Mouse (Mus musculus): ENCODE measurements at regions not wholly inside any gene's neighbourhood (a gene's known extent, or its start where the extent isn't known, plus 50 kb on each side); places are given as distances from the start of the nearest gene placed in this dataset.

GRCm38 (mm10) chr16:76762619-76763283 is 250.8 kb upstream of the Usp25 start:
- H3K9ac ChIP-seq: no peak overlapping the region
- no peaks in the 10 kb centered on the region for H3K36me3 ChIP-seq
- no peaks in the 10 kb centered on the region for H3K9me3 ChIP-seq
- H3K4me1 ChIP-seq (replicated peaks): no peaks in the 10 kb centered on the region
- no peak overlapping the region for H3K4me3 ChIP-seq
- H3K27ac ChIP-seq: no peak overlapping the region
- 5% methylated on average over 8 of the region's 8 CpGs for WGBS
- H3K27me3 ChIP-seq: no peaks in the 10 kb centered on the region
- ATAC-seq (ENCODE audit: low FRiP score): no peak
- no peak overlapping the region for H3K4me2 ChIP-seq

- Histone ChIP-seq H3K27me3 (no peaks in the 10 kb centered on the region), H3K9me3 (no peaks in the 10 kb centered on the region), H3K27ac (no peak overlapping the region), H3K9ac (no peak overlapping the region), H3K4me2 (no peak overlapping the region), H3K36me3 (no peaks in the 10 kb centered on the region), H3K4me3 (no peak overlapping the region), H3K4me1 (replicated peaks) (no peaks in the 10 kb centered on the region)
- no peak for ATAC-seq (ENCODE audit: low FRiP score)
- WGBS: 81% methylated on average over 1 of the region's 1 CpGs
Measured at GRCm38 (mm10) chr16:76761848-76762247, 251.7 kb upstream of the Usp25 start.

- H3K27ac ChIP-seq: no peak overlapping the region
- no peaks in the 10 kb centered on the region for H3K9me3 ChIP-seq
- ATAC-seq (ENCODE audit: low FRiP score): no peak
- WGBS: 91% methylated on average over 1 of the region's 1 CpGs
- no peak overlapping the region for H3K4me2 ChIP-seq
- H3K4me1 ChIP-seq (replicated peaks): no peaks in the 10 kb centered on the region
- H3K27me3 ChIP-seq: no peaks in the 10 kb centered on the region
- no peaks in the 10 kb centered on the region for H3K36me3 ChIP-seq
- H3K9ac ChIP-seq: no peak overlapping the region
- H3K4me3 ChIP-seq: no peak overlapping the region
Measured at GRCm38 (mm10) chr16:76761004-76761403, 252.5 kb upstream of the Usp25 start.

GRCm38 (mm10) chr16:76754871-76755270 is 258.6 kb upstream of the Usp25 start:
- no peaks in the 10 kb centered on the region for H3K4me1 ChIP-seq (replicated peaks)
- no peak overlapping the region for H3K4me3 ChIP-seq
- H3K36me3 ChIP-seq: no peaks in the 10 kb centered on the region
- H3K27ac ChIP-seq: no peak overlapping the region
- H3K27me3 ChIP-seq: no peaks in the 10 kb centered on the region
- ATAC-seq (ENCODE audit: low FRiP score): no peak
- WGBS: 78% methylated on average over 3 of the region's 3 CpGs
- H3K4me2 ChIP-seq: no peak overlapping the region
- H3K9ac ChIP-seq: no peak overlapping the region
- no peaks in the 10 kb centered on the region for H3K9me3 ChIP-seq

GRCm38 (mm10) chr16:76746385-76746784 is 267.1 kb upstream of the Usp25 start:
- Histone ChIP-seq H3K4me2 (no peak overlapping the region), H3K36me3 (no peaks in the 10 kb centered on the region), H3K4me1 (replicated peaks) (0 out of 2 replicates have a peak, but pooled peaks cover under 1% of the 10 kb centered on the region), H3K27ac (no peak overlapping the region), H3K27me3 (no peaks in the 10 kb centered on the region), H3K4me3 (no peak overlapping the region), H3K9ac (no peak overlapping the region), H3K9me3 (peaks cover 5% of the 10 kb centered on the region; the same call in 1 of the 2 replicates)
- no peak for ATAC-seq (ENCODE audit: low FRiP score)
- WGBS: 92% methylated on average over 3 of the region's 3 CpGs

- ATAC-seq (ENCODE audit: low FRiP score): peak; percentile 78
- no peaks in the 10 kb centered on the region for H3K36me3 ChIP-seq
- no peak overlapping the region for H3K9ac ChIP-seq
- no peaks in the 10 kb centered on the region for H3K27me3 ChIP-seq
- 21% methylated on average over 3 of the region's 3 CpGs for WGBS
- H3K4me3 ChIP-seq: no peak overlapping the region
- no peaks in the 10 kb centered on the region for H3K9me3 ChIP-seq
- H3K4me1 ChIP-seq (replicated peaks): 0 out of 2 replicates have a peak, but pooled peaks cover 4% of the 10 kb centered on the region
- H3K27ac ChIP-seq: no peak overlapping the region
- no peak overlapping the region for H3K4me2 ChIP-seq
Measured at GRCm38 (mm10) chr16:76741141-76741540, 272.4 kb upstream of the Usp25 start.

- peak overlapping the region; percentile 35; the same call in 1 of the 2 replicates for H3K27ac ChIP-seq
- H3K27me3 ChIP-seq: no peaks in the 10 kb centered on the region
- ATAC-seq (ENCODE audit: low FRiP score): no peak
- H3K36me3 ChIP-seq: no peaks in the 10 kb centered on the region
- H3K4me2 ChIP-seq: no peak overlapping the region
- no peak overlapping the region for H3K9ac ChIP-seq
- no peak overlapping the region for H3K4me3 ChIP-seq
- 0 out of 2 replicates have a peak, but pooled peaks cover 4% of the 10 kb centered on the region for H3K4me1 ChIP-seq (replicated peaks)
- WGBS: 78% methylated on average over 4 of the region's 4 CpGs
- H3K9me3 ChIP-seq: no peaks in the 10 kb centered on the region
Measured at GRCm38 (mm10) chr16:76725991-76726390, 287.5 kb upstream of the Usp25 start.

- 41% methylated on average over 8 of the region's 8 CpGs for WGBS
- no peak overlapping the region for H3K4me3 ChIP-seq
- H3K4me2 ChIP-seq: no peak overlapping the region
- no peak overlapping the region for H3K9ac ChIP-seq
- H3K36me3 ChIP-seq: no peaks in the 10 kb centered on the region
- ATAC-seq (ENCODE audit: low FRiP score): no peak
- H3K27me3 ChIP-seq: no peaks in the 10 kb centered on the region
- H3K9me3 ChIP-seq: no peaks in the 10 kb centered on the region
- no peak overlapping the region for H3K27ac ChIP-seq
- 0 out of 2 replicates have a peak, but pooled peaks cover 4% of the 10 kb centered on the region for H3K4me1 ChIP-seq (replicated peaks)
Measured at GRCm38 (mm10) chr16:76725271-76725670, 288.2 kb upstream of the Usp25 start.

GRCm38 (mm10) chr16:76718809-76719208 is 294.7 kb upstream of the Usp25 start:
- Histone ChIP-seq H3K27me3 (no peaks in the 10 kb centered on the region), H3K27ac (no peak overlapping the region), H3K9ac (no peak overlapping the region), H3K36me3 (no peaks in the 10 kb centered on the region), H3K9me3 (no peaks in the 10 kb centered on the region), H3K4me3 (no peak overlapping the region), H3K4me1 (replicated peaks) (no peaks in the 10 kb centered on the region), H3K4me2 (no peak overlapping the region)
- 80% methylated on average over 1 of the region's 1 CpGs for WGBS
- no peak for ATAC-seq (ENCODE audit: low FRiP score)

GRCm38 (mm10) chr16:76718147-76718546 is 295.4 kb upstream of the Usp25 start:
- no peak overlapping the region for H3K9ac ChIP-seq
- 94% methylated on average over 1 of the region's 1 CpGs for WGBS
- no peaks in the 10 kb centered on the region for H3K9me3 ChIP-seq
- H3K36me3 ChIP-seq: no peaks in the 10 kb centered on the region
- no peak overlapping the region for H3K27ac ChIP-seq
- no peaks in the 10 kb centered on the region for H3K27me3 ChIP-seq
- H3K4me1 ChIP-seq (replicated peaks): no peaks in the 10 kb centered on the region
- no peak overlapping the region for H3K4me3 ChIP-seq
- H3K4me2 ChIP-seq: no peak overlapping the region
- ATAC-seq (ENCODE audit: low FRiP score): no peak

- 31% methylated on average over 6 of the region's 6 CpGs for WGBS
- H3K27ac ChIP-seq: no peak overlapping the region
- ATAC-seq (ENCODE audit: low FRiP score): no peak
Measured at GRCm38 (mm10) chr16:76694913-76695312, 318.6 kb upstream of the Usp25 start.

GRCm38 (mm10) chr16:76687735-76688447 is 314.3 kb upstream of the Nrip1 start:
- Histone ChIP-seq H3K4me3 (no peak overlapping the region), H3K27ac (no peak overlapping the region), H3K4me2 (no peak overlapping the region), H3K36me3 (no peaks in the 10 kb centered on the region), H3K9ac (no peak overlapping the region), H3K4me1 (replicated peaks) (no peaks in the 10 kb centered on the region), H3K27me3 (peaks cover 7% of the 10 kb centered on the region; the same call in 1 of the 2 replicates), H3K9me3 (no peaks in the 10 kb centered on the region)
- 91% methylated on average over 18 of the region's 18 CpGs for WGBS
- ATAC-seq (ENCODE audit: low FRiP score): no peak

More at GRCm38 (mm10) chr16:76694913-76695312, 318.6 kb upstream of the Usp25 start:
- Histone ChIP-seq H3K9me3 (no peaks in the 10 kb centered on the region), H3K4me1 (replicated peaks) (no peaks in the 10 kb centered on the region), H3K36me3 (no peaks in the 10 kb centered on the region), H3K4me3 (no peak overlapping the region), H3K4me2 (no peak overlapping the region), H3K27me3 (no peaks in the 10 kb centered on the region), H3K9ac (no peak overlapping the region)

GRCm38 (mm10) chr16:76685562-76685961 is 311.9 kb upstream of the Nrip1 start:
- H3K9ac ChIP-seq: no peak overlapping the region
- H3K27me3 ChIP-seq: peaks cover 7% of the 10 kb centered on the region; the same call in 1 of the 2 replicates
- 0 out of 2 replicates have a peak, but pooled peaks have one; percentile 24 for ATAC-seq (ENCODE audit: low FRiP score)
- H3K36me3 ChIP-seq: no peaks in the 10 kb centered on the region
- no peaks in the 10 kb centered on the region for H3K9me3 ChIP-seq
- H3K27ac ChIP-seq: no peak overlapping the region
- H3K4me2 ChIP-seq: no peak overlapping the region
- WGBS: 23% methylated on average over 8 of the region's 8 CpGs
- no peaks in the 10 kb centered on the region for H3K4me1 ChIP-seq (replicated peaks)
- no peak overlapping the region for H3K4me3 ChIP-seq
